Mouse (Mus musculus) MEL (cell line): ENCODE measurements around the gene Cald1. TPM values are rescaled to one million over a fixed set of nuclear protein-coding genes. Genes with fewer than 3 reads are reported as not detected.

ENCODE experiments used
- DNase-seq: peaks from one replicate; pipeline ENCODE4 v3.0.0; 2011; ENCODE audit warnings: low read depth, low spot score
- H3K27ac ChIP-seq: 2 replicates; pipeline ENCODE4 v1.5.1; 2012; ENCODE audit warnings: low read depth, mild to moderate bottlenecking, control low read depth, low read length, moderate library complexity; ENCODE audit not compliant: control insufficient read depth
- H3K27me3 ChIP-seq, 2 experiments: fragments of 150-350 bp in 1 of 2; sonication (generic) in 1 of 2; 2 replicates each; pipeline ENCODE4 v1.6.1; 2012; ENCODE audit warnings: low read length in 2 of 2, mild to moderate bottlenecking in 2 of 2, improper control_type of control experiment in 1 of 2, moderate library complexity in 1 of 2; ENCODE audit not compliant: insufficient read depth in 2 of 2, control insufficient read depth in 1 of 2
- H3K36me3 ChIP-seq, 2 experiments: 2 replicates each; pipeline ENCODE4 v1.6.1; 2012 to 2014; ENCODE audit warnings: low read length in 2 of 2, improper control_type of control experiment in 1 of 2, inconsistent platforms in 1 of 2, mild to moderate bottlenecking in 1 of 2; ENCODE audit not compliant: insufficient read depth in 2 of 2, control insufficient read depth in 1 of 2
- H3K4me1 ChIP-seq, 2 experiments: fragments of 150-350 bp in 1 of 2; sonication (generic) in 1 of 2; 2 replicates each; pipeline ENCODE4 v1.6.1; 2012; ENCODE audit warnings: low read length in 2 of 2, improper control_type of control experiment in 1 of 2, mild to moderate bottlenecking in 1 of 2; ENCODE audit not compliant: insufficient read depth in 2 of 2, control insufficient read depth in 1 of 2
- H3K4me3 ChIP-seq, 2 experiments: fragments of 150-350 bp in 1 of 2; sonication (generic) in 1 of 2; 2 replicates each; pipeline ENCODE4 v1.5.1; 2012; ENCODE audit warnings: low read depth in 2 of 2, low read length in 2 of 2, mild to moderate bottlenecking in 2 of 2, moderate library complexity in 2 of 2, control low read depth in 1 of 2, improper control_type of control experiment in 1 of 2; ENCODE audit not compliant: control insufficient read depth in 1 of 2, insufficient read depth in 1 of 2
- H3K79me2 ChIP-seq: 2 replicates; pipeline ENCODE4 v1.6.1; 2012; ENCODE audit warnings: mild to moderate bottlenecking, low read length, moderate library complexity; ENCODE audit not compliant: control insufficient read depth, poor library complexity, insufficient read depth
- H3K9ac ChIP-seq: 2 replicates; pipeline ENCODE4 v1.6.1; 2012; ENCODE audit warnings: low read depth, mild to moderate bottlenecking, control low read depth, low read length, moderate library complexity; ENCODE audit not compliant: control insufficient read depth, poor library complexity, severe bottlenecking
- H3K9me3 ChIP-seq: fragments of 150-350 bp; sonication (generic); replicated peaks from 2 replicates; pipeline ENCODE4 v1.6.1; 2012; ENCODE audit warnings: mild to moderate bottlenecking, low read length, improper control_type of control experiment, moderate library complexity; ENCODE audit not compliant: insufficient read depth
- BHLHE40 ChIP-seq: IDR thresholded peaks from 2 replicates; pipeline ENCODE4 v1.6.1; 2012; ENCODE audit warnings: low read depth, mild to moderate bottlenecking, inconsistent platforms, low read length, improper control_type of control experiment, borderline replicate concordance
- CHD1 ChIP-seq: IDR thresholded peaks from 2 replicates; pipeline ENCODE4 v1.6.1; 2012; ENCODE audit warnings: low read depth, mild to moderate bottlenecking, inconsistent platforms, low read length, improper control_type of control experiment
- CTCF ChIP-seq, 3 experiments: IDR thresholded peaks in 2 of 3; conservative IDR thresholded peaks in 1 of 3; 2 replicates each; pipeline ENCODE4 v1.5.1; 2011 to 2012; ENCODE audit warnings: low read length in 3 of 3, low read depth in 2 of 3, mild to moderate bottlenecking in 2 of 3, improper control_type of control experiment in 1 of 3, inconsistent platforms in 1 of 3, mixed read lengths in 1 of 3, moderate library complexity in 1 of 3; ENCODE audit not compliant: control insufficient read depth in 1 of 3, insufficient read depth in 1 of 3, poor library complexity in 1 of 3, severe bottlenecking in 1 of 3
- ELF1 ChIP-seq: IDR thresholded peaks from 2 replicates; pipeline ENCODE4 v1.6.1; 2014; ENCODE audit warnings: low read depth, mild to moderate bottlenecking, inconsistent platforms, low read length, improper control_type of control experiment, moderate library complexity
- EP300 ChIP-seq, 2 experiments: IDR thresholded peaks; 2 replicates each; pipeline ENCODE4 v1.6.1; 2011; ENCODE audit warnings: improper control_type of control experiment in 2 of 2, low read length in 2 of 2, low read depth in 1 of 2, mild to moderate bottlenecking in 1 of 2
- HCFC1 ChIP-seq: IDR thresholded peaks from 2 replicates; pipeline ENCODE4 v1.6.1; 2012; ENCODE audit warnings: low read depth, mild to moderate bottlenecking, inconsistent platforms, low read length, improper control_type of control experiment, moderate library complexity
- KAT2A ChIP-seq: conservative IDR thresholded peaks from 2 replicates; pipeline ENCODE4 v1.6.1; 2012; ENCODE audit warnings: low read depth, low read length, improper control_type of control experiment, inconsistent platforms
- MAFK ChIP-seq: IDR thresholded peaks from 2 replicates; pipeline ENCODE4 v1.6.1; 2011; ENCODE audit warnings: low read depth, mild to moderate bottlenecking, low read length, improper control_type of control experiment, borderline replicate concordance
- MEF2A ChIP-seq: IDR thresholded peaks from 2 replicates; pipeline ENCODE4 v1.6.1; 2014; ENCODE audit warnings: low read depth, mild to moderate bottlenecking, inconsistent platforms, low read length, improper control_type of control experiment; ENCODE audit not compliant: poor library complexity, insufficient replicate concordance, severe bottlenecking; ENCODE audit errors: extremely low read depth
- MYB ChIP-seq: IDR thresholded peaks from 2 replicates; pipeline ENCODE4 v1.6.1; 2011; ENCODE audit warnings: mild to moderate bottlenecking, low read depth, low read length, improper control_type of control experiment
- POLR2AphosphoS5 ChIP-seq: IDR thresholded peaks from 2 replicates; pipeline ENCODE4 v1.6.1; 2012; ENCODE audit warnings: low read depth, borderline replicate concordance, mild to moderate bottlenecking, inconsistent platforms, low read length, moderate library complexity, mixed read lengths
- RAD21 ChIP-seq: IDR thresholded peaks from 2 replicates; pipeline ENCODE4 v1.6.1; 2011; ENCODE audit warnings: mild to moderate bottlenecking, low read depth, low read length, improper control_type of control experiment
- RCOR1 ChIP-seq: IDR thresholded peaks from 2 replicates; pipeline ENCODE4 v1.6.1; 2012; ENCODE audit warnings: low read depth, mild to moderate bottlenecking, inconsistent platforms, low read length, improper control_type of control experiment
- SIN3A ChIP-seq: IDR thresholded peaks from 2 replicates; pipeline ENCODE4 v1.6.1; 2012; ENCODE audit warnings: low read length, improper control_type of control experiment, inconsistent platforms
- SMC3 ChIP-seq: IDR thresholded peaks from 2 replicates; pipeline ENCODE4 v1.6.1; 2011; ENCODE audit warnings: low read depth, low read length, improper control_type of control experiment
- TAL1 ChIP-seq: IDR thresholded peaks from 2 replicates; pipeline ENCODE4 v1.6.1; 2012; ENCODE audit warnings: mild to moderate bottlenecking, inconsistent platforms, low read length, moderate library complexity, mixed read lengths
- TBP ChIP-seq: IDR thresholded peaks from 2 replicates; pipeline ENCODE4 v1.8.0; 2011; ENCODE audit warnings: low read depth, low read length, improper control_type of control experiment
- USF1 ChIP-seq: IDR thresholded peaks from 2 replicates; pipeline ENCODE4 v1.6.1; 2014; ENCODE audit warnings: low read depth, mild to moderate bottlenecking, inconsistent platforms, low read length, improper control_type of control experiment, moderate library complexity
- USF2 ChIP-seq, 2 experiments: IDR thresholded peaks; 2 replicates each; pipeline ENCODE4 v1.6.1; 2011 to 2012; ENCODE audit warnings: improper control_type of control experiment in 2 of 2, low read length in 2 of 2, borderline replicate concordance in 1 of 2, inconsistent platforms in 1 of 2, low read depth in 1 of 2, mild to moderate bottlenecking in 1 of 2; ENCODE audit not compliant: insufficient read depth in 1 of 2
- ZNF384 ChIP-seq: IDR thresholded peaks from 2 replicates; pipeline ENCODE4 v1.6.1; 2012; ENCODE audit warnings: low read depth, mild to moderate bottlenecking, inconsistent platforms, low read length, improper control_type of control experiment
- polyA plus RNA-seq, 2 experiments: library from polyadenylated mRNA; stranded (reverse) in 1 of 2; unstranded in 1 of 2; fragments of >175 nt in 1 of 2; fragments of >200 nt in 1 of 2; gene quantifications; 2 replicates each; pipeline versions ENCODE4 v1.2.1 to v1.2.4; 2012; ENCODE audit warnings: low replicate concordance in 2 of 2, low read depth in 1 of 2; ENCODE audit not compliant: insufficient read length in 2 of 2, insufficient read depth in 1 of 2, missing spikeins in 1 of 2
- total RNA-seq: library from RNA; depleted of rRNA; stranded (reverse); fragments of 300-350 nt; gene quantifications from 2 replicates; pipeline ENCODE4 v1.2.3, GENCODE M21; 2012

Gene Cald1
- total and polyA plus RNA-seq, 3 experiments, result not detected

GRCm38 (mm10) chr6:34664749-34665148, 66.4 kb downstream of the Cald1 start:
- peaks cover 0 to 2% of the 10 kb centered on the region in 2 experiments; a peak in 1 of 4 replicates for H3K27me3 ChIP-seq
- TF ChIP-seq CTCF (IDR thresholded peaks at IDR 0.05 in 2 of 3, conservative IDR thresholded peaks at IDR 0.05 in 1 of 3; ENCODE audit: control insufficient read depth in 1 of 3, insufficient read depth in 1 of 3, low read depth in 2 of 3, low read length in 3 of 3, poor library complexity in 1 of 3, severe bottlenecking in 1 of 3) (no peak), RAD21 (no peak), USF1 (no peak), HCFC1 (no peak), TBP (no peak), USF2 (IDR thresholded peaks at IDR 0.05; ENCODE audit: borderline replicate concordance in 1 of 2, insufficient read depth in 1 of 2, low read depth in 1 of 2, low read length in 2 of 2) (no peak), MEF2A (no peak), MYB (no peak), CHD1 (no peak), SMC3 (no peak), SIN3A (no peak), ZNF384 (no peak), KAT2A (no peak), BHLHE40 (no peak), ELF1 (no peak), EP300 (IDR thresholded peaks at IDR 0.05; ENCODE audit: low read depth in 1 of 2, low read length in 2 of 2) (no peak), POLR2AphosphoS5 (no peak), RCOR1 (no peak), MAFK (no peak)
- no peaks in the 10 kb centered on the region for H3K79me2 ChIP-seq
- H3K4me3 ChIP-seq, result no peak overlapping the region
- H3K36me3 ChIP-seq, result no peaks in the 10 kb centered on the region
- DNase-seq, result no peak
- no peak overlapping the region for H3K9ac ChIP-seq
- no peaks in the 10 kb centered on the region for H3K9me3 ChIP-seq
- H3K4me1 ChIP-seq, result no peaks in the 10 kb centered on the region
- H3K27ac ChIP-seq, result no peak overlapping the region

GRCm38 (mm10) chr6:34668739-34669254, 70.5 kb downstream of the Cald1 start:
- H3K36me3 ChIP-seq, result no peaks in the 10 kb centered on the region
- H3K9me3 ChIP-seq, result no peaks in the 10 kb centered on the region
- H3K4me3 ChIP-seq, result no peak overlapping the region
- no peak for DNase-seq
- TF ChIP-seq USF2 (IDR thresholded peaks at IDR 0.05; ENCODE audit: borderline replicate concordance in 1 of 2, insufficient read depth in 1 of 2, low read depth in 1 of 2, low read length in 2 of 2) (no peak), MEF2A (no peak), TAL1 (no peak)
- H3K4me1 ChIP-seq, result no peaks in the 10 kb centered on the region
- no peak overlapping the region for H3K9ac ChIP-seq
- no peak overlapping the region for H3K27ac ChIP-seq
- H3K27me3 ChIP-seq, result peaks cover 0 to 2% of the 10 kb centered on the region in 2 experiments; a peak in 1 of 4 replicates
- H3K79me2 ChIP-seq, result no peaks in the 10 kb centered on the region
